Mouse (Mus musculus) kidney, adult 2 months (tissue): ENCODE results near the gene Tmem119.

Experiments
- CTCF ChIP-seq: fragments of 200-500 bp; conservative IDR thresholded peaks from 2 replicates; pipeline ENCODE4 v1.5.1; 2011; ENCODE audit warnings: low read depth, mild to moderate bottlenecking, control low read depth, low read length, moderate library complexity, mixed read lengths; ENCODE audit not compliant: insufficient read depth, insufficient read length
- POLR2A ChIP-seq: fragments of 200-500 bp; IDR thresholded peaks from one replicate; pipeline ENCODE4 v1.6.1; 2011; ENCODE audit warnings: low read depth, low read length, control low read depth

- TF ChIP-seq CTCF (no peak), POLR2A (no peak)
These were observed 34.4 kb downstream of the Tmem119 start for GRCm38 (mm10) chr5:113765641-113766526.
